Mouse (Mus musculus) myocyte (in vitro differentiated cells): Measurements from ENCODE around the gene Ttll6.

ENCODE experiments used
- MAX ChIP-seq: IDR thresholded peaks from one replicate; pipeline ENCODE4 v1.6.1; 2011; ENCODE audit warnings: low read depth, mild to moderate bottlenecking, control low read depth
- POLR2A ChIP-seq: IDR thresholded peaks from one replicate; pipeline ENCODE4 v1.6.1; 2011; ENCODE audit warnings: low read depth, mild to moderate bottlenecking, control low read depth, moderate library complexity; ENCODE audit not compliant: insufficient read length

GRCm38 (mm10) chr11:96204351-96204750 lies 70.8 kb downstream of the Ttll6 start:
- TF ChIP-seq MAX (no peak), POLR2A (no peak)
